Mouse (Mus musculus) CH12.LX (cell line): ENCODE results near the gene Tmem106c. TPM values are rescaled to one million over a fixed set of nuclear protein-coding genes. Genes with fewer than 3 reads are reported as not detected.

Source experiments
- DNase-seq: peaks from one replicate; pipeline ENCODE4 v3.0.0-alpha.2; 2013; ENCODE audit errors: extremely low read depth
- H3K27ac ChIP-seq: 2 replicates; pipeline ENCODE4 v1.5.1; 2012; ENCODE audit warnings: low read depth, mild to moderate bottlenecking, control low read depth, moderate library complexity; ENCODE audit not compliant: insufficient read depth
- H3K27me3 ChIP-seq: replicated peaks from 2 replicates; pipeline ENCODE3; 2012; ENCODE audit warnings: inconsistent platforms
- H3K36me3 ChIP-seq, 2 experiments: replicated peaks in 1 of 2; 2 replicates each; pipeline versions ENCODE3 to v1.6.1; 2012; ENCODE audit warnings: inconsistent platforms in 1 of 2, low read length in 1 of 2, mild to moderate bottlenecking in 1 of 2, mixed read lengths in 1 of 2, moderate library complexity in 1 of 2; ENCODE audit not compliant: control insufficient read depth in 1 of 2, insufficient read depth in 1 of 2
- H3K4me1 ChIP-seq, 2 experiments: 2 replicates each; pipeline ENCODE4 v1.6.1; 2012; ENCODE audit warnings: inconsistent platforms in 1 of 2, moderate library complexity in 1 of 2; ENCODE audit not compliant: insufficient read depth in 2 of 2, control insufficient read depth in 1 of 2
- H3K4me2 ChIP-seq: 2 replicates; pipeline ENCODE4 v1.6.1; 2012; ENCODE audit warnings: low read depth, mild to moderate bottlenecking, control low read depth; ENCODE audit not compliant: poor library complexity, insufficient read depth, severe bottlenecking
- H3K4me3 ChIP-seq, 3 experiments: fragments of 150-350 bp in 1 of 3; sonication (generic) in 1 of 3; replicated peaks in 1 of 3; 2 replicates each; pipeline versions ENCODE3 to v1.5.1; 2011 to 2012; ENCODE audit warnings: low read depth in 2 of 3, low read length in 2 of 3, mild to moderate bottlenecking in 2 of 3, moderate library complexity in 2 of 3, control low read depth in 1 of 3, improper control_type of control experiment in 1 of 3, inconsistent platforms in 1 of 3, mixed read lengths in 1 of 3; ENCODE audit not compliant: poor library complexity in 1 of 3
- H3K79me2 ChIP-seq: replicated peaks from 2 replicates; pipeline ENCODE4 v1.6.1; 2012; ENCODE audit warnings: mild to moderate bottlenecking, moderate library complexity; ENCODE audit not compliant: control insufficient read depth, poor library complexity, insufficient read depth, severe bottlenecking; ENCODE audit errors: extremely low read depth
- H3K9ac ChIP-seq: 2 replicates; pipeline ENCODE4 v1.6.1; 2012; ENCODE audit warnings: low read depth, mild to moderate bottlenecking, control low read depth, moderate library complexity; ENCODE audit not compliant: insufficient read depth
- H3K9me3 ChIP-seq: replicated peaks from 2 replicates; pipeline ENCODE3; 2012; ENCODE audit warnings: low read length, inconsistent platforms, mixed read lengths
- CHD1 ChIP-seq: IDR thresholded peaks from 2 replicates; pipeline ENCODE4 v1.6.1; 2012; ENCODE audit warnings: low read depth, low read length, improper control_type of control experiment, inconsistent platforms
- CHD2 ChIP-seq: IDR thresholded peaks from 2 replicates; pipeline ENCODE4 v1.6.1; 2011; ENCODE audit warnings: low read length, improper control_type of control experiment
- E2F4 ChIP-seq: IDR thresholded peaks from 2 replicates; pipeline ENCODE4 v1.6.1; 2011; ENCODE audit warnings: low read depth, low read length, improper control_type of control experiment; ENCODE audit not compliant: insufficient replicate concordance
- EP300 ChIP-seq: IDR thresholded peaks from 2 replicates; pipeline ENCODE4 v1.6.1; 2011; ENCODE audit warnings: low read length, improper control_type of control experiment
- ETS1 ChIP-seq: conservative IDR thresholded peaks from 2 replicates; pipeline ENCODE4 v1.6.1; 2012; ENCODE audit warnings: low read depth, mild to moderate bottlenecking, inconsistent platforms, low read length, improper control_type of control experiment, moderate library complexity
- HCFC1 ChIP-seq: IDR thresholded peaks from 2 replicates; pipeline ENCODE4 v1.6.1; 2012; ENCODE audit warnings: low read depth, mild to moderate bottlenecking, inconsistent platforms, low read length, improper control_type of control experiment
- IRF4 ChIP-seq: IDR thresholded peaks from 2 replicates; pipeline ENCODE4 v1.6.1; 2014; ENCODE audit warnings: low read depth, mild to moderate bottlenecking, inconsistent platforms, low read length, improper control_type of control experiment
- JUN ChIP-seq: IDR thresholded peaks from 2 replicates; pipeline ENCODE4 v1.6.1; 2011; ENCODE audit warnings: low read depth, mild to moderate bottlenecking, low read length, improper control_type of control experiment, moderate library complexity; ENCODE audit not compliant: insufficient read depth
- JUND ChIP-seq: conservative IDR thresholded peaks from 2 replicates; pipeline ENCODE4 v1.6.1; 2011; ENCODE audit warnings: low read depth, low read length, improper control_type of control experiment
- MAFK ChIP-seq: IDR thresholded peaks from 2 replicates; pipeline ENCODE4 v1.6.1; 2011; ENCODE audit warnings: low read length, improper control_type of control experiment; ENCODE audit not compliant: insufficient replicate concordance
- MEF2A ChIP-seq: IDR thresholded peaks from 2 replicates; pipeline ENCODE4 v1.6.1; 2014; ENCODE audit warnings: low read depth, mild to moderate bottlenecking, inconsistent platforms, low read length, improper control_type of control experiment, borderline replicate concordance
- MYC ChIP-seq: IDR thresholded peaks from 2 replicates; pipeline ENCODE4 v1.6.1; 2011; ENCODE audit warnings: low read depth, mild to moderate bottlenecking, improper control_type of control experiment, low read length
- NELFE ChIP-seq: IDR thresholded peaks from 2 replicates; pipeline ENCODE4 v1.6.1; 2011; ENCODE audit warnings: low read depth, low read length, improper control_type of control experiment
- PAX5 ChIP-seq: IDR thresholded peaks from 2 replicates; pipeline ENCODE4 v1.6.1; 2012; ENCODE audit warnings: low read length, inconsistent platforms, mixed read lengths
- POLR2A ChIP-seq: IDR thresholded peaks from 2 replicates; pipeline ENCODE4 v1.6.1; 2011; ENCODE audit warnings: low read depth, mild to moderate bottlenecking, improper control_type of control experiment, low read length
- RCOR1 ChIP-seq: conservative IDR thresholded peaks from 2 replicates; pipeline ENCODE4 v1.6.1; 2012; ENCODE audit warnings: low read depth, mild to moderate bottlenecking, inconsistent platforms, low read length, improper control_type of control experiment
- SIN3A ChIP-seq: IDR thresholded peaks from 2 replicates; pipeline ENCODE4 v1.6.1; 2012; ENCODE audit warnings: low read length, improper control_type of control experiment, inconsistent platforms
- TBP ChIP-seq: conservative IDR thresholded peaks from 2 replicates; pipeline ENCODE4 v1.6.1; 2011; ENCODE audit warnings: low read depth, low read length, improper control_type of control experiment
- TCF12 ChIP-seq: IDR thresholded peaks from 2 replicates; pipeline ENCODE4 v1.6.1; 2014; ENCODE audit warnings: low read depth, mild to moderate bottlenecking, inconsistent platforms, low read length, improper control_type of control experiment
- UBTF ChIP-seq: IDR thresholded peaks from 2 replicates; pipeline ENCODE4 v1.6.1; 2012; ENCODE audit warnings: low read depth, mild to moderate bottlenecking, inconsistent platforms, low read length, improper control_type of control experiment, moderate library complexity
- USF1 ChIP-seq: IDR thresholded peaks from 2 replicates; pipeline ENCODE4 v1.6.1; 2014; ENCODE audit warnings: low read depth, mild to moderate bottlenecking, inconsistent platforms, low read length, improper control_type of control experiment
- USF2 ChIP-seq: conservative IDR thresholded peaks from 2 replicates; pipeline ENCODE4 v1.6.1; 2011; ENCODE audit warnings: low read depth, low read length, improper control_type of control experiment
- ZC3H11A ChIP-seq: IDR thresholded peaks from 2 replicates; pipeline ENCODE4 v1.6.1; 2012; ENCODE audit warnings: low read depth, mild to moderate bottlenecking, inconsistent platforms, low read length, improper control_type of control experiment
- ZNF384 ChIP-seq: IDR thresholded peaks from 2 replicates; pipeline ENCODE4 v1.6.1; 2012; ENCODE audit warnings: low read depth, low read length, improper control_type of control experiment, inconsistent platforms
- dilution Hi-C: fragments of 300-500 bp; cut with MboI; formaldehyde crosslinking; loops from 2 replicates; pipeline ENCODE4 v1.14.3; 2020; ENCODE audit warnings: low sequenced_read_pairs; ENCODE audit not compliant: extremely low pct_unique_long_range_greater_than_20kb, extremely low pct_ligation_motif_present
- in situ Hi-C: fragments of 300-500 bp; cut with MboI; formaldehyde crosslinking; loops from 3 replicates; pipeline ENCODE4 v1.14.3; 2019; ENCODE audit warnings: low sequenced_read_pairs, low pct_ligation_motif_present, low pct_unique_long_range_greater_than_20kb, mixed read lengths
- polyA plus RNA-seq: library from polyadenylated mRNA; unstranded; fragments of >175 nt; gene quantifications from 2 replicates; pipeline ENCODE4 v1.2.1, GENCODE M21; 2012; ENCODE audit warnings: low read depth; ENCODE audit not compliant: insufficient read length
- total RNA-seq, 2 experiments: library from RNA; depleted of rRNA; stranded (reverse); fragments of 300-350 nt in 1 of 2; fragments of >200 nt in 1 of 2; gene quantifications; 2 replicates each; pipeline ENCODE4 v1.2.3; 2012 to 2014

The Tmem106c gene
- total and polyA plus RNA-seq, 3 experiments, result 18.5 to 25.7 (median 25.5) TPM

DNA sequence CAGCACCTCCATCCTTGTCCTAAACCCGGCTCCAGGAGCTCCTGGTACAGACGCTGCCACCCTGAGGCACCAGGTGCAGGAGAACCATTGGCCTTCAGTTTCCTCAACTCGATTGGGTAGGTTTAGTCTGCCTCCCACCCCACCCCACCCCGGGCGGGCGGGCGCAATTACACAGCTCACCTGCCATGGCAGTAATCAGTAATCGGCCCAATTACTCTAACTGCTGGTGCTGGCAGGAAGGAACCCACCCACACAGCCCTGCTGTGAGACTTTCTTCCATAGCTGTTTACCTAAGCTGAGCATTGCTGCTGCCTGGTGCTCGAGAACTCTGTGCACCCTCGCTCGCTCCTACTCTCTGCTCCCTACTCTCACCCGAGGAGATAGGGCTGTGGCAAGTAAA, 31.6 kb upstream of the Tmem106c start:
- Histone ChIP-seq H3K79me2 (no peaks in the 10 kb centered on the region), H3K4me1 (peaks cover 7 to 13% of the 10 kb centered on the region in 2 experiments; a peak in 3 of 4 replicates), H3K9ac (no peak overlapping the region), H3K27ac (no peak overlapping the region), H3K27me3 (peaks cover 24% of the 10 kb centered on the region), H3K4me3 (no peak overlapping the region), H3K9me3 (no peaks in the 10 kb centered on the region), H3K4me2 (no peak overlapping the region), H3K36me3 (no peaks in the 10 kb centered on the region)
- TF ChIP-seq SIN3A (no peak), UBTF (no peak), PAX5 (no peak), CHD2 (no peak), ETS1 (no peak), RCOR1 (no peak), TCF12 (no peak), ZC3H11A (no peak), ZNF384 (no peak), NELFE (no peak), JUN (no peak), IRF4 (no peak)
- in situ Hi-C loops, result no loop called here
- dilution Hi-C loops, result no loop called here
- no peak for DNase-seq

DNA sequence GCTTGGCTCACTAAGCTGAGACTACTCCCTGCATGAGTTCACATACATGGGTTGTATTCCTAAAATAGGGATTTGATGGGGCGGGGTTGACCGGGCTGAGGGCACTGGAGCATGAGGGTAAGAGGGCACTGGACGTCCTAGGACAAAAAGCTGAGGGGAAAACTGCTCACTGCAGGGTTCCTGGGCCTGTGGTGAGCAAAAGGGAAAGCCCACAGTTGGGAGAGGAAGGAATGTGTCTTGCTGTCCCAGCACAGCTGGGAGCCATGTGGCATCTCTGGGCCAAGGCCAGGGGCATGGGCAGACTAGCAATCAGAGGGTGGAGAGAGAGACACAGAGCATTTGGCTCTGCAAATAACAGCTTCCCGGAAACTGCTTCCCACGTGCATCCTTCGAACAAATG, 25.4 kb upstream of the Tmem106c start:
- no peak overlapping the region for H3K4me2 ChIP-seq
- peaks cover 9% of the 10 kb centered on the region for H3K27me3 ChIP-seq
- H3K4me1 ChIP-seq, result peaks cover 2 to 8% of the 10 kb centered on the region in 2 experiments; a peak in 3 of 4 replicates
- no peaks in the 10 kb centered on the region for H3K9me3 ChIP-seq
- no peak overlapping the region for H3K4me3 ChIP-seq
- no peak overlapping the region for H3K27ac ChIP-seq
- TF ChIP-seq MEF2A (no peak), JUND (no peak), RCOR1 (no peak), POLR2A (no peak), UBTF (no peak)
- no peaks in the 10 kb centered on the region for H3K36me3 ChIP-seq
- dilution Hi-C loops, result no loop called here
- no peak for DNase-seq
- in situ Hi-C loops, result no loop called here
- no peak overlapping the region for H3K9ac ChIP-seq
- no peaks in the 10 kb centered on the region for H3K79me2 ChIP-seq

GRCm38 (mm10) chr15:97940088-97940487, 23.9 kb upstream of the Tmem106c start:
- Histone ChIP-seq H3K27ac (no peak overlapping the region), H3K9me3 (no peaks in the 10 kb centered on the region), H3K4me2 (no peak overlapping the region), H3K36me3 (no peaks in the 10 kb centered on the region), H3K4me3 (no peak overlapping the region), H3K79me2 (no peaks in the 10 kb centered on the region), H3K4me1 (peaks cover 2 to 8% of the 10 kb centered on the region in 2 experiments; a peak in 3 of 4 replicates), H3K27me3 (peaks cover 8% of the 10 kb centered on the region), H3K9ac (no peak overlapping the region)
- DNase-seq, result no peak
- dilution Hi-C loops (no loop called here), in situ Hi-C loops (loop anchor here (5.0 to 10.0 kb wide), 3 partner anchors 48 to 225 kb away; no protein-coding TSS in a partner anchor)
- TF ChIP-seq JUND (no peak), ZNF384 (no peak), USF2 (no peak), USF1 (no peak), MYC (no peak), EP300 (no peak), E2F4 (no peak), TBP (no peak), CHD1 (no peak), PAX5 (no peak), ZC3H11A (no peak), MAFK (no peak), UBTF (no peak), RCOR1 (no peak), HCFC1 (no peak)
